Mouse (Mus musculus): ENCODE measurements around the gene Zfp446.
"Not testable (repeated sequence)": the region's sequence is repeated elsewhere in the genome, so short reads cannot be mapped to it uniquely, and the experiment has no call there.

Zfp446 gene

GRCm38 (mm10) chr7:12977682-12978389, at the start of gene Zfp446:
TSS of gene Zfp446 (plus strand) at chr7:12977848.
- peak; percentile 93 for DNase-seq (ENCODE audit: low read depth)

GRCm38 (mm10) chr7:12933615-12934140, 44.0 kb upstream of the Zfp446 start:
- no peak for DNase-seq (ENCODE audit: low read depth)

- no peak for DNase-seq (ENCODE audit: low read depth)
Observed at GRCm38 (mm10) chr7:12934808-12935207, 42.8 kb upstream of the Zfp446 start.

- not testable (repeated sequence) for DNase-seq (ENCODE audit: low read depth)
Observed at GRCm38 (mm10) chr7:12937254-12937803, 40.3 kb upstream of the Zfp446 start.

GRCm38 (mm10) chr7:12940599-12940998, 37.0 kb upstream of the Zfp446 start:
- DNase-seq (ENCODE audit: low read depth), result no peak

- DNase-seq (ENCODE audit: low read depth), result no peak
Observed at GRCm38 (mm10) chr7:12943488-12943887, 34.2 kb upstream of the Zfp446 start.

GRCm38 (mm10) chr7:12949032-12949871, 28.4 kb upstream of the Zfp446 start:
- DNase-seq (ENCODE audit: low read depth), result peak; percentile 78

GRCm38 (mm10) chr7:12949872-12950229, 27.8 kb upstream of the Zfp446 start:
- DNase-seq (ENCODE audit: low read depth), result no peak

GRCm38 (mm10) chr7:12954896-12955295, 22.8 kb upstream of the Zfp446 start:
- no peak for DNase-seq (ENCODE audit: low read depth)

GRCm38 (mm10) chr7:12957511-12957910, 20.1 kb upstream of the Zfp446 start:
- no peak for DNase-seq (ENCODE audit: low read depth)

- DNase-seq (ENCODE audit: low read depth), result no peak
Observed at GRCm38 (mm10) chr7:12958948-12959347, 18.7 kb upstream of the Zfp446 start.

GRCm38 (mm10) chr7:12959718-12960117, 17.9 kb upstream of the Zfp446 start:
- DNase-seq (ENCODE audit: low read depth), result no peak

GRCm38 (mm10) chr7:12961511-12962141, 16.0 kb upstream of the Zfp446 start:
- peak; percentile 64 for DNase-seq (ENCODE audit: low read depth)

- peak; percentile 77 for DNase-seq (ENCODE audit: low read depth)
Observed at GRCm38 (mm10) chr7:12965678-12966091, 12.0 kb upstream of the Zfp446 start, which contains the start of gene Zfp324. TSS of gene Zfp324 (plus strand) at chr7:12965838.

- DNase-seq (ENCODE audit: low read depth), result no peak
Observed at GRCm38 (mm10) chr7:12966104-12966845, 11.4 kb upstream of the Zfp446 start.

- no peak for DNase-seq (ENCODE audit: low read depth)
Observed at GRCm38 (mm10) chr7:12970906-12971305, 6.7 kb upstream of the Zfp446 start.

- DNase-seq (ENCODE audit: low read depth), result no peak
Observed at GRCm38 (mm10) chr7:12978931-12979722, 1.5 kb downstream of the Zfp446 start.

- no peak for DNase-seq (ENCODE audit: low read depth)
Observed at GRCm38 (mm10) chr7:12979776-12980175, 2.1 kb downstream of the Zfp446 start.

GRCm38 (mm10) chr7:12980291-12980690, 2.6 kb downstream of the Zfp446 start:
- no peak for DNase-seq (ENCODE audit: low read depth)

- no peak for DNase-seq (ENCODE audit: low read depth)
Observed at GRCm38 (mm10) chr7:12985724-12986123, 8.1 kb downstream of the Zfp446 start.

- DNase-seq (ENCODE audit: low read depth), result no peak
Observed at GRCm38 (mm10) chr7:12986906-12987305, 9.3 kb downstream of the Zfp446 start.

Data from c-Kit-positive CD71-negative TER-119-negative erythroid progenitor cells, embryonic 14.5 days (primary cell).